Mouse (Mus musculus) retina, postnatal 1 day (tissue): Measurements from ENCODE around the gene Ppp1r11.

Source experiments
- DNase-seq: peaks from one replicate; pipeline ENCODE4 v3.0.0-alpha.2; 2012

Gene Ppp1r11

GRCm38 (mm10) chr17:36958884-36959283, 7.3 kb upstream of the Ppp1r11 start:
- no peak for DNase-seq

GRCm38 (mm10) chr17:36957999-36958743, 6.6 kb upstream of the Ppp1r11 start, which contains the start of the genes Znrd1 and Znrd1as:
Gene Znrd1 (minus strand): TSS chr17:36958559.
Gene Znrd1as (plus strand): TSS chr17:36958592.
- DNase-seq, result peak; percentile 99

- no peak for DNase-seq
Observed at GRCm38 (mm10) chr17:36953062-36953461, 1.5 kb upstream of the Ppp1r11 start.

GRCm38 (mm10) chr17:36952631-36953030, 1.1 kb upstream of the Ppp1r11 start:
- DNase-seq, result no peak

GRCm38 (mm10) chr17:36949265-36949664, 2.3 kb downstream of the Ppp1r11 start:
- no peak for DNase-seq

- DNase-seq, result no peak
Observed at GRCm38 (mm10) chr17:36948286-36948685, 3.3 kb downstream of the Ppp1r11 start.

- DNase-seq, result peak; percentile 82
Observed at GRCm38 (mm10) chr17:36947051-36947819, 4.3 kb downstream of the Ppp1r11 start.

- peak; percentile 39 for DNase-seq
Observed at GRCm38 (mm10) chr17:36944121-36944775, 7.3 kb downstream of the Ppp1r11 start.

- no peak for DNase-seq
Observed at GRCm38 (mm10) chr17:36943691-36944090, 7.8 kb downstream of the Ppp1r11 start.

GRCm38 (mm10) chr17:36942791-36943471, 8.6 kb downstream of the Ppp1r11 start, which contains the start of gene Rnf39:
Gene Rnf39 (plus strand): TSS chr17:36942918.
- DNase-seq, result peak; percentile 25

- DNase-seq, result no peak
Observed at GRCm38 (mm10) chr17:36942391-36942790, 9.2 kb downstream of the Ppp1r11 start.

- no peak for DNase-seq
Observed at GRCm38 (mm10) chr17:36938056-36938455, 13.5 kb downstream of the Ppp1r11 start.

GRCm38 (mm10) chr17:36931806-36932205, 19.7 kb downstream of the Ppp1r11 start:
- DNase-seq, result no peak

- no peak for DNase-seq
Observed at GRCm38 (mm10) chr17:36931130-36931529, 20.4 kb downstream of the Ppp1r11 start.

- DNase-seq, result no peak
Observed at GRCm38 (mm10) chr17:36930233-36930632, 21.3 kb downstream of the Ppp1r11 start.

GRCm38 (mm10) chr17:36929236-36929932, 22.2 kb downstream of the Ppp1r11 start:
- no peak for DNase-seq

GRCm38 (mm10) chr17:36927496-36928120, 23.9 kb downstream of the Ppp1r11 start:
- no peak for DNase-seq

GRCm38 (mm10) chr17:36923491-36923890, 28.1 kb downstream of the Ppp1r11 start:
- no peak for DNase-seq

GRCm38 (mm10) chr17:36922715-36923114, 28.8 kb downstream of the Ppp1r11 start:
- DNase-seq, result no peak

GRCm38 (mm10) chr17:36920239-36920638, 31.3 kb downstream of the Ppp1r11 start:
- no peak for DNase-seq

- peak; percentile 68 for DNase-seq
Observed at GRCm38 (mm10) chr17:36915076-36915475, 36.5 kb downstream of the Ppp1r11 start.

- DNase-seq, result peak; percentile 75
Observed at GRCm38 (mm10) chr17:36914108-36914507, 37.4 kb downstream of the Ppp1r11 start.
